Mouse (Mus musculus): ENCODE measurements around the gene Yipf4. TPM values are rescaled to one million over a fixed set of nuclear protein-coding genes. Genes with fewer than 3 reads are reported as not detected.

The Yipf4 gene
- 52.7 and 56.6 TPM in 2 replicates for polyA plus RNA-seq (2015; fragmentation: Nextera tagmentation; extraction: Ambion mirVana)

- peak within 1 kb of the TSS; percentile 95 for H3K9ac ChIP-seq (ENCODE audit: low read length)
- peak; percentile 99 for ATAC-seq (replicated peaks; ENCODE audit: extremely low read depth, insufficient read depth, low FRiP score)
- H3K36me3 ChIP-seq (ENCODE audit: control insufficient read depth, insufficient read depth): peaks cover 11% of the 10 kb centered on the region
- peaks cover 5% of the 10 kb centered on the region for H3K4me1 ChIP-seq (ENCODE audit: control insufficient read depth, insufficient read depth, low read length)
- WGBS: 4% methylated on average over 58 of the region's 58 CpGs
- peak within 1 kb of the TSS; percentile 73 for H3K4me2 ChIP-seq (ENCODE audit: low read depth, low read length)
- no peaks in the 10 kb centered on the region for H3K9me3 ChIP-seq (replicated peaks; ENCODE audit: control insufficient read depth, low read length)
- H3K27me3 ChIP-seq (ENCODE audit: control insufficient read depth, insufficient read depth, low read length): no peaks in the 10 kb centered on the region
- peak within 1 kb of the TSS; percentile 98 for H3K4me3 ChIP-seq (ENCODE audit: low read length)
- H3K27ac ChIP-seq (ENCODE audit: low read length): peak within 1 kb of the TSS; percentile 90
Observed at GRCm38 (mm10) chr17:74489024-74489900, at the start of gene Yipf4. Yipf4 (plus strand) TSS chr17:74489493.

- no peak overlapping the region for H3K9ac ChIP-seq (ENCODE audit: low read length)
- WGBS: 59% methylated on average over 5 of the region's 5 CpGs
- no peaks in the 10 kb centered on the region for H3K36me3 ChIP-seq (ENCODE audit: control insufficient read depth, insufficient read depth)
- H3K9me3 ChIP-seq (replicated peaks; ENCODE audit: control insufficient read depth, low read length): no peaks in the 10 kb centered on the region
- no peaks in the 10 kb centered on the region for H3K4me1 ChIP-seq (ENCODE audit: control insufficient read depth, insufficient read depth, low read length)
- H3K4me3 ChIP-seq (ENCODE audit: low read length): no peak overlapping the region
- no peak for ATAC-seq (replicated peaks; ENCODE audit: extremely low read depth, insufficient read depth, low FRiP score)
- no peak overlapping the region for H3K4me2 ChIP-seq (ENCODE audit: low read depth, low read length)
- no peaks in the 10 kb centered on the region for H3K27me3 ChIP-seq (ENCODE audit: control insufficient read depth, insufficient read depth, low read length)
- no peak overlapping the region for H3K27ac ChIP-seq (ENCODE audit: low read length)
Observed at GRCm38 (mm10) chr17:74440486-74440885, 48.8 kb upstream of the Yipf4 start.

GRCm38 (mm10) chr17:74449776-74450175 lies 39.5 kb upstream of the Yipf4 start:
- Histone ChIP-seq H3K9ac (ENCODE audit: low read length) (no peak overlapping the region), H3K4me3 (ENCODE audit: low read length) (no peak overlapping the region)
- 83% methylated on average over 10 of the region's 10 CpGs for WGBS

GRCm38 (mm10) chr17:74453928-74454327 lies 35.4 kb upstream of the Yipf4 start:
- Histone ChIP-seq H3K27me3 (ENCODE audit: control insufficient read depth, insufficient read depth, low read length) (no peaks in the 10 kb centered on the region), H3K27ac (ENCODE audit: low read length) (no peak overlapping the region), H3K4me2 (ENCODE audit: low read depth, low read length) (no peak overlapping the region), H3K9ac (ENCODE audit: low read length) (no peak overlapping the region), H3K4me1 (ENCODE audit: control insufficient read depth, insufficient read depth, low read length) (no peaks in the 10 kb centered on the region), H3K36me3 (ENCODE audit: control insufficient read depth, insufficient read depth) (no peaks in the 10 kb centered on the region), H3K4me3 (ENCODE audit: low read length) (no peak overlapping the region), H3K9me3 (replicated peaks; ENCODE audit: control insufficient read depth, low read length) (no peaks in the 10 kb centered on the region)
- WGBS: 59% methylated on average over 3 of the region's 3 CpGs
- ATAC-seq (replicated peaks; ENCODE audit: extremely low read depth, insufficient read depth, low FRiP score): no peak

More at GRCm38 (mm10) chr17:74449776-74450175, 39.5 kb upstream of the Yipf4 start:
- Histone ChIP-seq H3K4me1 (ENCODE audit: control insufficient read depth, insufficient read depth, low read length) (no peaks in the 10 kb centered on the region), H3K27me3 (ENCODE audit: control insufficient read depth, insufficient read depth, low read length) (no peaks in the 10 kb centered on the region), H3K9me3 (replicated peaks; ENCODE audit: control insufficient read depth, low read length) (no peaks in the 10 kb centered on the region), H3K36me3 (ENCODE audit: control insufficient read depth, insufficient read depth) (no peaks in the 10 kb centered on the region), H3K27ac (ENCODE audit: low read length) (no peak overlapping the region), H3K4me2 (ENCODE audit: low read depth, low read length) (no peak overlapping the region)
- no peak for ATAC-seq (replicated peaks; ENCODE audit: extremely low read depth, insufficient read depth, low FRiP score)

- ATAC-seq (replicated peaks; ENCODE audit: extremely low read depth, insufficient read depth, low FRiP score): no peak
- H3K4me1 ChIP-seq (ENCODE audit: control insufficient read depth, insufficient read depth, low read length): no peaks in the 10 kb centered on the region
- no peaks in the 10 kb centered on the region for H3K36me3 ChIP-seq (ENCODE audit: control insufficient read depth, insufficient read depth)
- 76% methylated on average over 1 of the region's 1 CpGs for WGBS
- no peak overlapping the region for H3K9ac ChIP-seq (ENCODE audit: low read length)
- no peak overlapping the region for H3K4me3 ChIP-seq (ENCODE audit: low read length)
- H3K9me3 ChIP-seq (replicated peaks; ENCODE audit: control insufficient read depth, low read length): no peaks in the 10 kb centered on the region
- no peaks in the 10 kb centered on the region for H3K27me3 ChIP-seq (ENCODE audit: control insufficient read depth, insufficient read depth, low read length)
- H3K27ac ChIP-seq (ENCODE audit: low read length): no peak overlapping the region
- no peak overlapping the region for H3K4me2 ChIP-seq (ENCODE audit: low read depth, low read length)
Observed at GRCm38 (mm10) chr17:74454660-74455059, 34.6 kb upstream of the Yipf4 start.

- no peaks in the 10 kb centered on the region for H3K9me3 ChIP-seq (replicated peaks; ENCODE audit: control insufficient read depth, low read length)
- ATAC-seq (replicated peaks; ENCODE audit: extremely low read depth, insufficient read depth, low FRiP score): no peak
- H3K27ac ChIP-seq (ENCODE audit: low read length): no peak overlapping the region
- no peak overlapping the region for H3K4me3 ChIP-seq (ENCODE audit: low read length)
- no peaks in the 10 kb centered on the region for H3K36me3 ChIP-seq (ENCODE audit: control insufficient read depth, insufficient read depth)
- no peak overlapping the region for H3K4me2 ChIP-seq (ENCODE audit: low read depth, low read length)
- H3K27me3 ChIP-seq (ENCODE audit: control insufficient read depth, insufficient read depth, low read length): no peaks in the 10 kb centered on the region
- H3K9ac ChIP-seq (ENCODE audit: low read length): no peak overlapping the region
- 78% methylated on average over 4 of the region's 4 CpGs for WGBS
- H3K4me1 ChIP-seq (ENCODE audit: control insufficient read depth, insufficient read depth, low read length): no peaks in the 10 kb centered on the region
Observed at GRCm38 (mm10) chr17:74455426-74455825, 33.9 kb upstream of the Yipf4 start.

- 83% methylated on average over 5 of the region's 5 CpGs for WGBS
- Histone ChIP-seq H3K4me3 (ENCODE audit: low read length) (no peak overlapping the region), H3K27me3 (ENCODE audit: control insufficient read depth, insufficient read depth, low read length) (no peaks in the 10 kb centered on the region), H3K4me1 (ENCODE audit: control insufficient read depth, insufficient read depth, low read length) (no peaks in the 10 kb centered on the region), H3K9ac (ENCODE audit: low read length) (no peak overlapping the region), H3K27ac (ENCODE audit: low read length) (no peak overlapping the region), H3K9me3 (replicated peaks; ENCODE audit: control insufficient read depth, low read length) (no peaks in the 10 kb centered on the region), H3K36me3 (ENCODE audit: control insufficient read depth, insufficient read depth) (no peaks in the 10 kb centered on the region), H3K4me2 (ENCODE audit: low read depth, low read length) (no peak overlapping the region)
- no peak for ATAC-seq (replicated peaks; ENCODE audit: extremely low read depth, insufficient read depth, low FRiP score)
Observed at GRCm38 (mm10) chr17:74456825-74457224, 32.5 kb upstream of the Yipf4 start.

- Histone ChIP-seq H3K4me3 (ENCODE audit: low read length) (no peak overlapping the region), H3K4me1 (ENCODE audit: control insufficient read depth, insufficient read depth, low read length) (no peaks in the 10 kb centered on the region), H3K27ac (ENCODE audit: low read length) (no peak overlapping the region), H3K9ac (ENCODE audit: low read length) (no peak overlapping the region), H3K36me3 (ENCODE audit: control insufficient read depth, insufficient read depth) (no peaks in the 10 kb centered on the region), H3K4me2 (ENCODE audit: low read depth, low read length) (no peak overlapping the region), H3K9me3 (replicated peaks; ENCODE audit: control insufficient read depth, low read length) (no peaks in the 10 kb centered on the region), H3K27me3 (ENCODE audit: control insufficient read depth, insufficient read depth, low read length) (no peaks in the 10 kb centered on the region)
- no peak for ATAC-seq (replicated peaks; ENCODE audit: extremely low read depth, insufficient read depth, low FRiP score)
- WGBS: 55% methylated on average over 10 of the region's 10 CpGs
Observed at GRCm38 (mm10) chr17:74457972-74458677, 31.2 kb upstream of the Yipf4 start.

All from heart, embryonic 16.5 days (tissue).